Mouse (Mus musculus): ENCODE measurements around the gene Fam117a. TPM values are rescaled to one million over a fixed set of nuclear protein-coding genes. Genes with fewer than 3 reads are reported as not detected.

Fam117a gene
- total RNA-seq, 1 experiment, result 26.2 TPM

GRCm38 (mm10) chr11:95420880-95421435, 84.1 kb downstream of the Fam117a start:
- Histone ChIP-seq H3K36me3 (ENCODE audit: control insufficient read depth, insufficient read depth, low read length, poor library complexity, severe bottlenecking) (no peaks in the 10 kb centered on the region), H3K27ac (ENCODE audit: insufficient read depth, low read depth, low read length, poor library complexity, severe bottlenecking) (no peak overlapping the region), H3K4me3 (ENCODE audit: insufficient read depth in 1 of 2, low read depth in 1 of 2, low read length in 2 of 2, poor library complexity in 1 of 2, severe bottlenecking in 1 of 2) (no peak overlapping the region), H3K9ac (ENCODE audit: insufficient read depth, low read depth, low read length, poor library complexity, severe bottlenecking) (no peak overlapping the region), H3K9me3 (ENCODE audit: control insufficient read depth, insufficient read depth, low read depth, low read length) (no peaks in the 10 kb centered on the region), H3K4me1 (ENCODE audit: control insufficient read depth in 2 of 2, insufficient read depth in 2 of 2, low read length in 2 of 2, poor library complexity in 1 of 2) (peaks cover 0 to 4% of the 10 kb centered on the region in 2 experiments; a peak in 1 of 4 replicates)
- in situ Hi-C loops (cut with MboI; ENCODE audit: low sequenced_read_pairs in 2 of 2, unreplicated experiment in 2 of 2), result no loop called here
- TF ChIP-seq ZNF384 (IDR thresholded peaks at IDR 0.05; ENCODE audit: low read depth, low read length) (peak; percentile 81), CHD2 (IDR thresholded peaks at IDR 0.05; ENCODE audit: low read depth, low read length) (no peak)
- no peak for DNase-seq (ENCODE audit: low read depth, low spot score)

GRCm38 (mm10) chr11:95423505-95423904, 86.7 kb downstream of the Fam117a start:
- peak; percentile 41 for DNase-seq (ENCODE audit: low read depth, low spot score)
- H3K9me3 ChIP-seq (ENCODE audit: control insufficient read depth, insufficient read depth, low read depth, low read length), result no peaks in the 10 kb centered on the region
- no peaks in the 10 kb centered on the region for H3K36me3 ChIP-seq (ENCODE audit: control insufficient read depth, insufficient read depth, low read length, poor library complexity, severe bottlenecking)
- H3K27ac ChIP-seq (ENCODE audit: insufficient read depth, low read depth, low read length, poor library complexity, severe bottlenecking), result no peak overlapping the region
- TF ChIP-seq MAFK (IDR thresholded peaks at IDR 0.05; ENCODE audit: insufficient read depth, low read depth, low read length), result no peak
- no peak for TF ChIP-seq HCFC1 (IDR thresholded peaks at IDR 0.05; ENCODE audit: borderline replicate concordance, insufficient read depth, low read length)
- TF ChIP-seq ZC3H11A (IDR thresholded peaks at IDR 0.05; ENCODE audit: borderline replicate concordance, low read depth, low read length), result peak; percentile 15; the same call in 1 of the 2 replicates
- no peak for TF ChIP-seq CHD2 (IDR thresholded peaks at IDR 0.05; ENCODE audit: low read depth, low read length)
- H3K4me1 ChIP-seq (ENCODE audit: control insufficient read depth in 2 of 2, insufficient read depth in 2 of 2, low read length in 2 of 2, poor library complexity in 1 of 2), result peaks cover 0 to 2% of the 10 kb centered on the region in 2 experiments; a peak in 1 of 4 replicates
- H3K4me3 ChIP-seq (ENCODE audit: insufficient read depth in 1 of 2, low read depth in 1 of 2, low read length in 2 of 2, poor library complexity in 1 of 2, severe bottlenecking in 1 of 2), result no peak overlapping the region
- no peak overlapping the region for H3K9ac ChIP-seq (ENCODE audit: insufficient read depth, low read depth, low read length, poor library complexity, severe bottlenecking)
- in situ Hi-C loops (cut with MboI; ENCODE audit: low sequenced_read_pairs in 2 of 2, unreplicated experiment in 2 of 2), result no loop called here

- Histone ChIP-seq H3K27ac (ENCODE audit: insufficient read depth, low read depth, low read length, poor library complexity, severe bottlenecking) (no peak overlapping the region), H3K36me3 (ENCODE audit: control insufficient read depth, insufficient read depth, low read length, poor library complexity, severe bottlenecking) (no peaks in the 10 kb centered on the region), H3K4me3 (ENCODE audit: insufficient read depth in 1 of 2, low read depth in 1 of 2, low read length in 2 of 2, poor library complexity in 1 of 2, severe bottlenecking in 1 of 2) (no peak overlapping the region), H3K9me3 (ENCODE audit: control insufficient read depth, insufficient read depth, low read depth, low read length) (no peaks in the 10 kb centered on the region), H3K9ac (ENCODE audit: insufficient read depth, low read depth, low read length, poor library complexity, severe bottlenecking) (no peak overlapping the region), H3K4me1 (ENCODE audit: control insufficient read depth in 2 of 2, insufficient read depth in 2 of 2, low read length in 2 of 2, poor library complexity in 1 of 2) (no peaks in the 10 kb centered on the region)
- DNase-seq (ENCODE audit: low read depth, low spot score), result no peak
- in situ Hi-C loops (cut with MboI; ENCODE audit: low sequenced_read_pairs in 2 of 2, unreplicated experiment in 2 of 2), result no loop called here
- TF ChIP-seq ZC3H11A (IDR thresholded peaks at IDR 0.05; ENCODE audit: borderline replicate concordance, low read depth, low read length) (no peak), HCFC1 (IDR thresholded peaks at IDR 0.05; ENCODE audit: borderline replicate concordance, insufficient read depth, low read length) (no peak), ZNF384 (IDR thresholded peaks at IDR 0.05; ENCODE audit: low read depth, low read length) (no peak), CHD2 (IDR thresholded peaks at IDR 0.05; ENCODE audit: low read depth, low read length) (no peak), MAFK (IDR thresholded peaks at IDR 0.05; ENCODE audit: insufficient read depth, low read depth, low read length) (no peak)
Observed at GRCm38 (mm10) chr11:95431344-95431743, 94.5 kb downstream of the Fam117a start.

Other genes starting within 250 kb of the Fam117a start
- 0.11 and 0.54 TPM in 2 replicates for gene Dlx3, start 216.9 kb upstream of the Fam117a start, total RNA-seq (2012; rRNA removed)
- 0.16 and 0.18 TPM in 2 replicates for gene Dlx4, start 190.8 kb upstream of the Fam117a start, total RNA-seq (2012; rRNA removed)
- gene Tac4, start 75.5 kb upstream of the Fam117a start, total RNA-seq (2012; rRNA removed), result 0.18 and 0.53 TPM in 2 replicates
- gene Kat7, start 26.8 kb upstream of the Fam117a start, total RNA-seq (2012; rRNA removed), result 108 and 118 TPM in 2 replicates
- gene Slc35b1, start 47.7 kb downstream of the Fam117a start, total RNA-seq (2012; rRNA removed), result 145 and 156 TPM in 2 replicates
- 21.5 and 30.8 TPM in 2 replicates for gene Spop, start 77.1 kb downstream of the Fam117a start, total RNA-seq (2012; rRNA removed)
- 2.4 and 5.5 TPM in 2 replicates for gene Nxph3, start 177.6 kb downstream of the Fam117a start, total RNA-seq (2012; rRNA removed)

Measured in ES-E14 (cell line).